Mouse (Mus musculus): ENCODE measurements at regions not wholly inside any gene's neighbourhood (a gene's known extent, or its start where the extent isn't known, plus 50 kb on each side); places are given as distances from the start of the nearest gene placed in this dataset.

- TF ChIP-seq CTCF (IDR thresholded peaks at IDR 0.05; ENCODE audit: low read depth), result no peak
- no peak for TF ChIP-seq EP300 (IDR thresholded peaks at IDR 0.05; ENCODE audit: low read depth)
Measured at GRCm38 (mm10) chr14:64581705-64582104, 477.6 kb downstream of the Prss52 start.
